Mouse (Mus musculus) 3134 (cell line): Measurements from ENCODE around the gene Rtn2.

Experiments used
- DNase-seq: peaks from one replicate; pipeline ENCODE4 v3.0.0-alpha.2; 2011; ENCODE audit warnings: low spot score; ENCODE audit not compliant: insufficient read length; ENCODE audit errors: extremely low read depth

Gene Rtn2

GRCm38 (mm10) chr7:19267051-19267450 lies 15.4 kb upstream of the Rtn2 start:
- peak; percentile 51 for DNase-seq

- DNase-seq = no peak
Measured at GRCm38 (mm10) chr7:19268993-19269681, 13.3 kb upstream of the Rtn2 start.

- peak; percentile 66 for DNase-seq
Measured at GRCm38 (mm10) chr7:19269721-19270441, 12.5 kb upstream of the Rtn2 start.

GRCm38 (mm10) chr7:19270509-19271237 lies 11.8 kb upstream of the Rtn2 start:
- DNase-seq = peak; percentile 27

GRCm38 (mm10) chr7:19271238-19272172 lies 10.9 kb upstream of the Rtn2 start, which contains the start of gene Vasp:
Gene Vasp (minus strand): TSS chr7:19271817.
- peak; percentile 81 for DNase-seq

- DNase-seq = peak; percentile 70
Measured at GRCm38 (mm10) chr7:19272173-19272764, 10.2 kb upstream of the Rtn2 start.

GRCm38 (mm10) chr7:19276253-19276652 lies 6.2 kb upstream of the Rtn2 start:
- DNase-seq = no peak

- DNase-seq = no peak
Measured at GRCm38 (mm10) chr7:19279052-19279451, 3.4 kb upstream of the Rtn2 start.

GRCm38 (mm10) chr7:19279581-19280114 lies 2.8 kb upstream of the Rtn2 start, which contains the start of gene Ppm1n:
Gene Ppm1n (minus strand): TSS chr7:19280064.
- DNase-seq = no peak

- DNase-seq = peak; percentile 46
Measured at GRCm38 (mm10) chr7:19281680-19282304, 632 bp upstream of the Rtn2 start.

- peak; percentile 77 for DNase-seq
Measured at GRCm38 (mm10) chr7:19282791-19283405, 474 bp downstream of the Rtn2 start.

- DNase-seq = no peak
Measured at GRCm38 (mm10) chr7:19283406-19283804, 981 bp downstream of the Rtn2 start.

GRCm38 (mm10) chr7:19284763-19285162 lies 2.3 kb downstream of the Rtn2 start:
- DNase-seq = no peak

GRCm38 (mm10) chr7:19290969-19291596 lies 8.7 kb downstream of the Rtn2 start:
- no peak for DNase-seq

GRCm38 (mm10) chr7:19295503-19296185 lies 13.2 kb downstream of the Rtn2 start:
- DNase-seq = peak; percentile 85

GRCm38 (mm10) chr7:19297034-19297433 lies 14.6 kb downstream of the Rtn2 start:
- no peak for DNase-seq

GRCm38 (mm10) chr7:19297794-19298193 lies 15.4 kb downstream of the Rtn2 start:
- DNase-seq = no peak

GRCm38 (mm10) chr7:19299194-19299593 lies 16.8 kb downstream of the Rtn2 start:
- DNase-seq = no peak
